Mouse (Mus musculus) hindbrain, embryonic 14.5 days (tissue): ENCODE results near the gene BC049762. TPM values are rescaled to one million over a fixed set of nuclear protein-coding genes. Genes with fewer than 3 reads are reported as not detected.

Experiments
- ATAC-seq: fragments of 200-750 bp; cut with Nextera tagmentation; 2 replicates; pipeline ENCODE4 v1.8.0; 2017; ENCODE audit warnings: moderate number of reproducible peaks, mild to moderate bottlenecking, moderate TSS enrichment, moderate library complexity; ENCODE audit not compliant: low FRiP score
- DNase-seq: peaks from one replicate; pipeline ENCODE4 v3.0.0-alpha.2; 2015; ENCODE audit warnings: low spot score
- H3K27ac ChIP-seq: fragments of 300-500 bp; sonication (generic); 2 replicates; pipeline ENCODE4 v1.5.1; 2014; ENCODE audit warnings: mild to moderate bottlenecking, moderate library complexity
- H3K27me3 ChIP-seq: fragments of 300-500 bp; sonication (generic); 2 replicates; pipeline ENCODE4 v1.6.1; 2014; ENCODE audit warnings: mild to moderate bottlenecking, low read length, mixed read lengths; ENCODE audit not compliant: control insufficient read depth, insufficient read depth
- H3K36me3 ChIP-seq: fragments of 300-500 bp; sonication (generic); replicated peaks from 2 replicates; pipeline ENCODE4 v1.6.1; 2014; ENCODE audit not compliant: control insufficient read depth, insufficient read depth
- H3K4me1 ChIP-seq: fragments of 300-500 bp; sonication (generic); replicated peaks from 2 replicates; pipeline ENCODE4 v1.6.1; 2014; ENCODE audit warnings: antibody characterized with exemption, low read length, mixed read lengths; ENCODE audit not compliant: control insufficient read depth, insufficient read depth
- H3K4me2 ChIP-seq: fragments of 300-500 bp; sonication (generic); replicated peaks from 2 replicates; pipeline ENCODE4 v1.6.1; 2014; ENCODE audit warnings: mild to moderate bottlenecking, moderate library complexity
- H3K4me3 ChIP-seq: fragments of 300-500 bp; sonication (generic); replicated peaks from 2 replicates; pipeline ENCODE4 v1.5.1; 2014; ENCODE audit warnings: mild to moderate bottlenecking, low read length
- H3K9ac ChIP-seq: fragments of 300-500 bp; sonication (generic); 2 replicates; pipeline ENCODE4 v1.6.1; 2014
- H3K9me3 ChIP-seq: fragments of 300-500 bp; sonication (generic); 2 replicates; pipeline ENCODE4 v1.6.1; 2016; ENCODE audit warnings: low read length; ENCODE audit not compliant: control insufficient read depth
- WGBS: fragments of 180-500 bp; shearing (Covaris S2); extraction: QIAGEN DNeasy Blood & Tissue Kit; methylation state at CpG from one replicate; pipeline ENCODE4 v1.1.7; 2014; 5-methylcytosine and 5-hydroxymethylcytosine counted together
- polyA plus RNA-seq: library from polyadenylated mRNA; unstranded; fragments of >200 nt; fragmentation: Nextera tagmentation; extraction: Ambion mirVana; gene quantifications from 2 replicates; pipeline ENCODE4 v1.2.1, GENCODE M21; 2014

Gene BC049762
- polyA plus RNA-seq, 1 experiment from 2014 or later, result 0.54 TPM

DNA sequence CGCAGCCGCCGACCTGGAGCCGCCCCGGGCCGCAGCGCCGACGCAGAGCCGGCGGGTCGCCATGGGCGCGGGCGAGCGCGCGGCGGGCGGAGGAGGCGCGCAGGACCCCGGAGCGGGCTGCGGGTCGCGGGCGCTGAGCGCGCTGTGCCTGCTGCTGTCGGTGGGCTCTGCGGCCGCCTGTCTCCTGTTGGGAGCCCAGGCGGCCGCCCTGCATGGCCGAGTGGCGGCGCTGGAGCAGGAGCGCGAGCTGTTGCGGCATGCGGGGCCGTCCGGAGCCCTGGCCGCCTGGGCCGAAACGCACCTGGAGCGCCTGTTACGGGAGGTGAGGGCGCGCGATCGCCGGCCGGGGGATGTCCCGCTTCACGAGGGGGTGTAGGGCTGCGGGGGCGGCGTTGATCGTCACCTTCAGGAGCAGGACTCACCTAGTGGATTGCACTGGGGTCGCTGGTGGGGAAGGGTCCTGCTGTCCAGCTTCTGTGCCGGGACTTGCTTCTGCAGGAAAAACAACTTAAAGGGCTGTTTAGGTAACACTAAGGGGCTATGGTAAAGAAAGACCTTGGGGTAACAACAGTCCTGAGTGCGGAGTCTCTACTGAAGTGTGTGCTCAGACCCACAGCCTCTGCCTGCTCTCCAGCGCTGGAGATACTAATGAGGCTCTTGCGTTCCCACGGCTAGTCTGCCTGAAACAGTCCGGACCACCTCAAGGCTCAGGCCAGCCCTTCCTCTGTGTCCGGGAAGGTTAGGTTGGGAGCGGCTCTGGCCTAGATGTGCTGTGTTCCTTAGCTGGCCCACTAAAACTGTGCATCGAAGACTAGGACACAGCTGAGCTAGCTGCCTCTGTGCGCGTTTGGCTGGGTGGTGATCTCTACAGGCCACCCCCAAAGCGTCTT, 27.5 kb upstream of the BC049762 start:
- no peak overlapping the region for H3K27ac ChIP-seq
- no peaks in the 10 kb centered on the region for H3K36me3 ChIP-seq
- H3K4me1 ChIP-seq, result no peaks in the 10 kb centered on the region
- H3K27me3 ChIP-seq, result peaks cover 14% of the 10 kb centered on the region; the same call in 1 of the 2 replicates
- H3K9me3 ChIP-seq, result no peaks in the 10 kb centered on the region
- ATAC-seq (peak; percentile 66), DNase-seq (peak; percentile 63)
- peak overlapping the region; percentile 45 for H3K4me3 ChIP-seq
- WGBS, result 2% methylated on average over 72 of the region's 74 CpGs
- H3K4me2 ChIP-seq, result peak overlapping the region; percentile 91
- peak overlapping the region; percentile 63 for H3K9ac ChIP-seq

GRCm38 (mm10) chr11:51289564-51290041, 26.8 kb upstream of the BC049762 start, which contains the start of gene Col23a1:
Gene Col23a1, plus strand, starts transcription at chr11:51289920.
- DNase-seq (peak; percentile 88), ATAC-seq (peak; percentile 86)
- peak within 1 kb of the TSS; percentile 32; the same call in 1 of the 2 replicates for H3K27ac ChIP-seq
- H3K4me2 ChIP-seq, result peak within 1 kb of the TSS; percentile 91
- peak within 1 kb of the TSS; percentile 45 for H3K4me3 ChIP-seq
- WGBS, result 2% methylated on average over 32 of the region's 38 CpGs
- H3K4me1 ChIP-seq, result no peaks in the 10 kb centered on the region
- no peaks in the 10 kb centered on the region for H3K9me3 ChIP-seq
- H3K9ac ChIP-seq, result peak within 1 kb of the TSS; percentile 63
- peaks cover 3% of the 10 kb centered on the region; the same call in 1 of the 2 replicates for H3K36me3 ChIP-seq
- H3K27me3 ChIP-seq, result peaks cover 14% of the 10 kb centered on the region; the same call in 1 of the 2 replicates

- Histone ChIP-seq H3K9me3 (no peaks in the 10 kb centered on the region), H3K36me3 (peaks cover 81% of the 10 kb centered on the region), H3K27ac (no peak overlapping the region), H3K4me3 (no peak overlapping the region), H3K27me3 (no peaks in the 10 kb centered on the region), H3K9ac (no peak overlapping the region), H3K4me1 (no peaks in the 10 kb centered on the region), H3K4me2 (no peak overlapping the region)
- DNase-seq (no peak), ATAC-seq (no peak)
- 62% methylated on average over 1 of the region's 1 CpGs for WGBS
Measured at GRCm38 (mm10) chr11:51274418-51274817, 11.6 kb upstream of the BC049762 start.

- no peaks in the 10 kb centered on the region for H3K9me3 ChIP-seq
- peaks cover 23% of the 10 kb centered on the region for H3K4me1 ChIP-seq
- H3K27me3 ChIP-seq, result no peaks in the 10 kb centered on the region
- H3K36me3 ChIP-seq, result peaks cover 27% of the 10 kb centered on the region
- H3K4me2 ChIP-seq, result peak overlapping the region; percentile 80
- no peak overlapping the region for H3K9ac ChIP-seq
- 53% methylated on average over 3 of the region's 3 CpGs for WGBS
- no peak overlapping the region for H3K4me3 ChIP-seq
- DNase-seq (peak; percentile 52), ATAC-seq (no peak)
- no peak overlapping the region for H3K27ac ChIP-seq
Measured at GRCm38 (mm10) chr11:51265326-51265725, 2.5 kb upstream of the BC049762 start.

GRCm38 (mm10) chr11:51264352-51264751, 1.5 kb upstream of the BC049762 start:
- peak overlapping the region; percentile 80 for H3K4me2 ChIP-seq
- H3K4me3 ChIP-seq, result peak overlapping the region; percentile 97

DNA sequence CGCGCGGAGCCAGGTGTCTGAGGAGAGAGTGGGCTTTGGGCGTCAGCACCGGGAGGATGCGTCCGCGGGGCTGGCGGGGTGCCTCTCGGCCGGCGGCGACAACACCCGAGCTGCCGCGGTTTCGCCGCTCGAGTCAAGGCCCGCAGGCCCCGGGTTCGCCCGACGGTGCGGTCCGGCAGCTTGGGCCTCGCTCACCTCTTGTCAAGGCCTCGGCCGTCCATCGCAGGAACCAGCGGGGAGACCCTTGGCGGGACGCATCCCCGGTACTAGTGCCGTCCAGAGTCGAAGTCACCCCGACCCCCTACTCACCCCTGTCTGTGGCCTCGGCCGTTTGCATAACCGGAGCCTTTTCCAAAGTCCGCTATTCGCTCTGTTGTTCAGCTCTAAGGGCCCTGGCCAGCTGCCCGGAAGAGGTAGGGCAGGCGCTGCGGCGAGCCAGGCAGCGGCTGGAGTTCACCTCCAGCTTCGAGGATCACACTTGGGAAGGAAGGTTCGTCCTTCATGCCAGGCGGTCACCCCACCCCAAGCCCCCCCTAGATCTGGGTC, 513 bp upstream of the BC049762 start:
- Histone ChIP-seq H3K4me1 (peaks cover 23% of the 10 kb centered on the region), H3K9me3 (no peaks in the 10 kb centered on the region), H3K27ac (peak overlapping the region; percentile 98), H3K27me3 (no peaks in the 10 kb centered on the region), H3K4me2 (peak overlapping the region; percentile 80), H3K9ac (peak overlapping the region; percentile 99), H3K36me3 (peaks cover 12% of the 10 kb centered on the region), H3K4me3 (peak overlapping the region; percentile 97)
- ATAC-seq, result peak; percentile 72
- DNase-seq, result peak; percentile 49
- 0% methylated on average over 50 of the region's 50 CpGs for WGBS

More at GRCm38 (mm10) chr11:51264352-51264751, 1.5 kb upstream of the BC049762 start:
- Histone ChIP-seq H3K9me3 (no peaks in the 10 kb centered on the region), H3K27ac (no peak overlapping the region), H3K27me3 (no peaks in the 10 kb centered on the region), H3K9ac (peak overlapping the region; percentile 99), H3K4me1 (peaks cover 23% of the 10 kb centered on the region), H3K36me3 (peaks cover 19% of the 10 kb centered on the region)
- ATAC-seq, result no peak
- DNase-seq, result no peak
- 36% methylated on average over 6 of the region's 6 CpGs for WGBS

DNA sequence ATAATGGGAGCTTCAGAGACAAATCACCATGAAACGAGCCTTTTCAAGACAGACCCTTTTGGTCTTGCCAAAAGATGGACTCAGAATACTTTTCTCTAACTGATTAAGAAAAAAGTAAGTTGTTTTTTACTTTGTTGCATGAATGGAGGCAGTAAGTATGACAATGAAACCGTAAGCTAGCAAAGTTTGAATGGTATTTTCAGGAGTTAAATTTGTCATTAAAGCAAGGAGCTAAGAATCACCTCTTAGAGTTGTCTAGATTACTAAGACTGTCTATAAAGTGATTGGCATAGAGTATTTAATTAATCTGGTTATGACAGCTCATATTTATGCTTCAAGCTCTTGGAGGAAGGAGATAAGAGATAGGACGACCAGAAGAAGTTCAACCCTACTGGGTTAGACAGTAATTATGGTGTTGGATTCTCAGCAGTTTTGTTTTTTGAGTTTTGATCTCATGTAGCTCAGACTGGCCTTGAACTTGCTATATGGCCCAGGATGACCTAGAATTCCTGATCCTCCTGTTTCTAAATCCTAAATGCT, 1.1 kb downstream of the BC049762 start, which contains the start of gene Clk4:
Gene Clk4 (plus strand): TSS at position 51 of the 540 bp plus-strand sequence.
- peak within 1 kb of the TSS; percentile 74 for H3K4me2 ChIP-seq
- no peaks in the 10 kb centered on the region for H3K27me3 ChIP-seq
- peak within 1 kb of the TSS; percentile 97 for H3K4me3 ChIP-seq
- peak within 1 kb of the TSS; percentile 99 for H3K9ac ChIP-seq
- H3K4me1 ChIP-seq, result peaks cover 23% of the 10 kb centered on the region
- H3K9me3 ChIP-seq, result no peaks in the 10 kb centered on the region
- WGBS, result 77% methylated on average over 3 of the region's 3 CpGs
- DNase-seq (no peak), ATAC-seq (no peak)
- H3K27ac ChIP-seq, result peak within 1 kb of the TSS; percentile 98
- H3K36me3 ChIP-seq, result no peaks in the 10 kb centered on the region

DNA sequence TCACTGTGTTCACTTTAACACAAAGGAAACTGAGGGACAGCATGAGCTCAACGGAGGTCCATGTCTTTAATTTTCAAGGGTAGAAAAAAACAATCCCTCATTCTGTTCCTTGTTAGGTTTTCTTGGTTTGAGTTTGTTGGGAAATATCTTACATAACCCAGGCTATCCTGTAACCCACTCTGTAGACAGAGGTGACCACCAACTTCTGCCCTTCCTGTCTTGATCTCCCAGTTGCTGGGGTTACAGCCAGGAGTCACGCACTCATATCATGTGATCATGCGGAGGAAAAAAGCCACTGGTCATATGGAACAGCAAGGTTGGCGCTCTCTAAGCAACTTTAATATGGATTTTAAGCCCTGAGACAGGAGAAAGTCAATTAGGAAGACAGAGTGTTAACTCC, 5.8 kb downstream of the BC049762 start:
- ATAC-seq (no peak), DNase-seq (no peak)
- H3K4me3 ChIP-seq, result no peak overlapping the region
- H3K4me2 ChIP-seq, result no peak overlapping the region
- no peak overlapping the region for H3K27ac ChIP-seq
- no peaks in the 10 kb centered on the region for H3K9me3 ChIP-seq
- 89% methylated on average over 4 of the region's 4 CpGs for WGBS
- H3K9ac ChIP-seq, result no peak overlapping the region
- no peaks in the 10 kb centered on the region for H3K4me1 ChIP-seq
- no peaks in the 10 kb centered on the region for H3K36me3 ChIP-seq
- no peaks in the 10 kb centered on the region for H3K27me3 ChIP-seq

DNA sequence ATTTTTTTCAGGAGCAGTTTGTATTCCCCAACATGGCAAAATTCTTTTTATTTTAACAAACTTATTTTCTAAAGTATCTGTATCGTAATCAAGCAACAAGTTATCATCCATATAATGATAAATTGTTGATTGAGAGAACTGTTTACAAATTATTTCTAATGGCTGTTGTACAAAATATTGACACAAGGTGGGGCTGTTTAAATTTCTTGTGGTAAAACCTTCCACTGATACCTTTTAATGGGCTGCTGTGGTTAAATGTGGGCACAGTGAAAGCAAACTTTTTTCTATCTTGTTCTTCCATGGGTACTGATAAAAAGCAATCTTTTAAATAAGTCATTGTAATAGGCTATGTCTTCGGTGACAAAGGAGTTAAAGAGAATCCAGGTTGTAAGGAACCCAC, 19.9 kb downstream of the BC049762 start:
- no peak overlapping the region for H3K4me3 ChIP-seq
- H3K9me3 ChIP-seq, result no peaks in the 10 kb centered on the region
- H3K9ac ChIP-seq, result no peak overlapping the region
- 94% methylated on average over 2 of the region's 2 CpGs for WGBS
- H3K4me1 ChIP-seq, result no peaks in the 10 kb centered on the region
- ATAC-seq (no peak), DNase-seq (no peak)
- no peaks in the 10 kb centered on the region for H3K27me3 ChIP-seq
- H3K27ac ChIP-seq, result no peak overlapping the region
- H3K36me3 ChIP-seq, result no peaks in the 10 kb centered on the region
- no peak overlapping the region for H3K4me2 ChIP-seq
